Mouse (Mus musculus) neutrophil, adult 83 days (primary cell): ENCODE measurements around the gene Fanca. TPM values are rescaled to one million over a fixed set of nuclear protein-coding genes. Genes with fewer than 3 reads are reported as not detected.

Experiments
- total RNA-seq, 2 experiments: library from RNA; stranded (reverse); gene quantifications; one replicate each; pipeline ENCODE4 v1.2.4; 2023

Gene Fanca
- 10 to 100 TPM; 46.4 to 55.6 TPM for total RNA-seq

DNA sequence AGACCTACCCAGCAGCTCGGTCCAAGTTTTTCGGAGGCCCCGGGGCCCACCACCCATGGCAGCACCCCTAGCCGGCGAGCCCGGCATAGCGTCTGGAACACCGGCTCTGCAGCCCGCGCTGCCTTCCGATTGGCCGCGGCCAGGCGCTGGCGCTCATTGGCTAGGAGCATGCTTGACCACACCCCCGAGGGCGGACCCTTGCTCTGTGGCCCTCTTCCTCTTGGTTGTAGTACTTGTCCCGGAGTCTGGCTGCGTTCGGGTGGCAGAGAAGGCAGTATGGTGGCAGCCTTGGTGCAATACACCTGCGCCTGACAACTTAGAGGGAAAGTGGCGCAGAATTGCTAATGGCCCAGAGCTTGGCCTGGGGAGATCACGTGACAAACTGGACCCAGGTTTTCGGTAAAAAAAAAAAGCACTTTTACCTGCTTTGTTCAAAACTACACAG lies at the start of gene Fanca:
Gene Fanca, minus strand, starts transcription at position 110 of the 445 bp plus-strand sequence.

DNA sequence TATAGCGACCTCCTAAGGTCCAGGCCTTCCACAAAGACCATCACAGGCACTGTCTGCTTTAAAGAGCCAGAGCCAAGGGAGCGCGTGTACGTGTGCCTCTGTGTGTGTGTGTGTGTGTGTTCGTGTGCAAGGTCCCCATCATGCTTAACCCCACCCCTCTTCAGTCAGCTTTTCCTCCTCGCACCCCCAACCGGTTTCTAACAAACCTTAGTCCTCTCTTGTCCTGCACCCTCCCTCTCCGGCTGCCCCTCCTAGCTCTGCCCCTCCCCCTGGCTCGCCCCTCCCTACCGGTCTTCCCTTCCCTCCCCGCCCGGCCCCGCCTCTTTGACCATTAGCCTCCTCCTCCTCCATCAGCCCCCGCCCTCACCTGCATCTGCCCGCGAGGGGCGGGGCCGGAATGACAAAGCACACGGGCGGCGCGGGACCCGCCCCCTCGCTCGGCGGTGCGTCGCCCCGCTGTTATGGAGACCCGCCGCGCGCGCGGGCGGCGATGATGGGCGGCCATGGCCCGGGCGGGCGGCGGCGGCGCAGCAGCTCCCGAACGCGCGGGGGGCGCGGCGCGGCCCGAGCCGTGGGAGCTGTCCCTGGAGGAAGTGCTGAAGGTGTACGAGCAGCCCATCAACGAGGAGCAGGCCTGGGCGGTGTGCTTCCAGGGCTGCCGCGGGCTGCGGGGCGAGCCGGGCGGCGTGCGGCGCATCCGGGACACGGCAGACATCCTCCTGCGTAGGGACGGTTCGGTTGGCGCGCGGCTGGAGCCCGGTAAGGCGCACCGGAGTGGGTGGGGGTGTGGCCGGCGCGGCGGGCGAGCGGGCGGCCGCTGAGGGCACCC lies 14.1 kb upstream of the Fanca start, which contains the start of gene Spire2:
Gene Spire2, plus strand, starts transcription at position 452 of the 829 bp plus-strand sequence.

DNA sequence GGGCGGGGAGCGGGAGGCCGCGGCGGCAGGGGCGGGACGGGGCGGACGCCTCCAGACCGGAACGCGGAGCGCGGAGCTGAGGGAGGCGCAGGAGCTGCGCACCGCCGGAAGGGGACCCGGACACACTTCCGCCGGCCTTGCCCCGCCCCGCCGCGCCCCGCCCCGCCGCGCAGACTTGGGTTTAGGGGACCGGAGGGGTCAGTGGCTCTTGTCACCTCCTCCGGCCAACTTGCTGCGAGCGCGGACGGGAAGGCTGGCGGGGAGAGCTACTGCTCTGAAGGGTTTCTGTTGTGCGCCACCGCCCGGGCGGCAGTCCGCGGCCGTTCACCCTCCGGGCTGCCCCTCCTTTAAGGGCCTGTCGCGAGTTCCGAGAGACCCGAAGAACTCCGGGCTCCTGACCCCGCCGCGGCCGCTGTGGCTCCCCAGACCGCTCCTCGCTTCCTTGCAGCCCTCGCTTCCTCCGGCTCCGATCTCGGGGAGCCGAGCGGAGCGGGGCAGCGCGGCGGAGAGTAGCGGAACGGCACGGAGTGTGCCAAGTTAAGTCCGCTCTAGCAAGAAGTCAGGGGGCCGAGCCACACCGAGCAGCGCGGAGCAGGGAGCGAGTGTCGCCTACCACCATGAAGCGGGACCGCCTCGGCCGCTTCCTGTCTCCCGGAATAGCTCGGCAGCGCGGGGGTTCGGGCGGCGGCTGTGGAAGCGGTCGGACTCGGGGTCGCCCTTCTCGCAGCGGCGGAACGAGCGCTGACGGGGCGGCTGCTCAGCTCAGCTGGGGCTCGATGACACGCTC lies 64.1 kb downstream of the Fanca start, which contains the start of the genes Zfp276 and Vps9d1:
Gene Zfp276, plus strand, starts transcription at position 97 of the 787 bp plus-strand sequence.
Gene Vps9d1, minus strand, starts transcription at position 250 of the 787 bp plus-strand sequence.

DNA sequence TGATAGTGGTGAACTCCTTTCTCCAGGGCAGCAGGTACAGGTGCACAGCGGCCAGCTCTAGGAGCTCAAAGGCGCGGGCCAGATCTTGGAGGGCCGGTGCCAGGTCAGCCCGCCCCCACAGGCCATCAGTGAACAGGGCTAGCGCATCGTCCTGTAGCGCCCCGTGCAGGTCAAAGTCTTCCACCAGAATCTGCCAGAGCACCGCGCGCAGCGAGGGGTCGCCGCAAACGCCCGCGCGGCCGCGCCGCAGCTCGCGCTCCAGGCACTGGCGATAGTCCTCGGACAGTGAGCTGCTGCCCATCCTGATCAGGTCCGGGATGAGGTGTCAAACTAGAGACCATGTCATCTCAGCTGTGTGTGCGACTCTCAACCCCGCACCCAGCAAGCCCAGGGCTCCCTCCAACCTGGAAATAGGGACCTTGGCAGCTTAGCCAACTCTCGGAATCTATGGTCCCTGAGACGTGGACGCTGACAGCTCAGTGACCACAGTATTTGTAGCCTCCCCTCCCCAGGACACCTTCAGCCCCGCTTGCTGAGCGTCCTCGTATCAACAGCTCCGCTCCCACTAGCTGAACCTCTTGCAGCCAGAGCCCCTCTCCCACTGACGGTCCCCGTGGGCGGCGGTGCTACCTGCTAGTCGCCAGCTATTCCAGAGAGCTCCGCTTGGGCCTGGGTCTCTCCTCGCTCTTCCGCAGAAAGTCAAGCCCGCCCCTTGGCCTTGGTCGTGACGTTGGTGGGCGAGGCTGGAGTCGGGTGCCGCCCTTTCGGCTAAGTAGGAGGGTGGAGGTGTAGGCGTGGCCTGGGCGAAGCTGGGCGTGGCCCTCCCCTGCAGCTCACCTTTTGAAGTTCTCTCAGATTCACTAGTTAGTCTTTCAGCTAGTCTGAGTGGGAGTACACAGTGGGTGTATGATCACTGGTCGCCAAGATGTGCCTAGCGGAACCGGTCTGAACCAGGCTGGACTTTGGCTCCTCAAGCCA lies 82.6 kb downstream of the Fanca start, which contains the start of gene Spata2l:
Gene Spata2l, minus strand, starts transcription at position 714 of the 978 bp plus-strand sequence.

DNA sequence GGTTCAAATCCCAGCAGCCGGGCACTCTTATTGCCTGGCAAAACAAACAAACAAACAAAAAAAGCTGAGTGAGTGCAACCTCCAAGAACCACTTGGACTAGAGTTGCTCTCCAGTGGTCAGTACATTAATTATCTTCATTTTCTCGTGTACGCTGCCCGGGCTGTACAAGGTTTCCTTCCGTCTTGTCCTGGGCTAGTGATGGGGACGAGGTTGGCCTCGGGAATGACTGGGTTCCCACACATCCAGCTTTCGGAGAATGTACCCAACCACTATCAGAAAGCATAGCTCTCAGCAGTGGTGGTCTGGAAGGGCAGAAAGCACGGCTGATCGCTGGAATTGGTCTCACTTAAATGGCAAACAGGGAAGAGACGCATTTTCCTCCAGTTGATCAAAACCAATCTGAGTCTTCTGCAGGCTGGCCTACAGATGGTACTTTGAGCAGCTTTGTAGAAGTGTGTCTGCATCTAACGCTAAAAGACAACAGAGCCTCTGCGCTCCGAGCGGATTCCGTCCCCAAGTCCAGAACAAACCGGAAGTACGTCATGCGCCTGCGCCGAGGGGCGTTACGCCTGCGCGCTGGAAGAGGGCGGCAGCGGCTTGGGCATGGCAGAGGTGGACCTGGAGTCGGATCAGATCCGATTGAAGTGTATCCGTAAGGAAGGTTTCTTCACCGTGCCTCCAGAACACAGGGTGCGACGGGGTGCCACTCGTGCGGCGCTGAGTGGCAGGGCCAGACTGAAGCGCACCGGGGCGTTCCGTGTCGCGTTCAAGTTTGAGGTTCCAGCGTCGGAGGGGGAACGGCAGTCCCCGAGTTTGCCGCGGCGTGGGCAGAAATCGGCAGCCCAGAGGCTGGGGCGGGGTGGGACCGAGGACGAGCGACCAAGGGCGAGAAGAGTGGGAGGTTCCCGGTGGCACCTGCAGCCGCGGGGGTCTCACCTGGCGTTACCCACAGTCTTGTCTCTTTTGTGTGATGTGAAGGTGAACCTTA lies 93.8 kb downstream of the Fanca start, which contains the start of gene Cdk10:
Gene Cdk10, plus strand, starts transcription at position 565 of the 989 bp plus-strand sequence.

Other genes with a start within 250 kb of the Fanca start
- 100 to 1,000 TPM; 435 to 532 TPM for gene Rpl13, start 216.2 kb downstream of the Fanca start, total RNA-seq
- not detected for gene Cpne7, start 201.2 kb downstream of the Fanca start, total RNA-seq
- under 1 TPM in 1 of 2 experiments, not detected in 1; 0.37 TPM for gene Sult5a1, start 160.3 kb downstream of the Fanca start, total RNA-seq
- gene Dpep1, start 132.3 kb downstream of the Fanca start, total RNA-seq, result not detected
- 10 to 100 TPM; 52.4 to 81.8 TPM for gene Chmp1a, start 105.8 kb downstream of the Fanca start, total RNA-seq
- not detected for gene Spata33, start 105.7 kb downstream of the Fanca start, total RNA-seq
- 10 to 100 TPM; 27.1 TPM for gene Cdk10, start 93.7 kb downstream of the Fanca start, total RNA-seq
- gene Spata2l, start 82.3 kb downstream of the Fanca start, total RNA-seq, result 1 to 10 TPM; 4.2 to 4.7 TPM
- gene Zfp276, start 64.4 kb downstream of the Fanca start, total RNA-seq, result 10 to 100 TPM; 36.9 to 43.0 TPM
- 10 to 100 TPM; 38.2 to 42.2 TPM for gene Vps9d1, start 64.2 kb downstream of the Fanca start, total RNA-seq
- gene Spire2, start 14.1 kb upstream of the Fanca start, total RNA-seq, result under 1 TPM; 0.42 to 0.66 TPM
- 100 to 1,000 TPM; 125 to 150 TPM for gene Tcf25, start 55.2 kb upstream of the Fanca start, total RNA-seq
- gene Mc1r, start 88.5 kb upstream of the Fanca start, total RNA-seq, result not detected
- gene Tubb3, start 92.8 kb upstream of the Fanca start, total RNA-seq, result under 1 TPM in 1 of 2 experiments, not detected in 1; 0.55 TPM
- gene Def8, start 105.0 kb upstream of the Fanca start, total RNA-seq, result 10 to 100 TPM; 41.2 to 44.3 TPM
- gene Afg3l1, start 159.3 kb upstream of the Fanca start, total RNA-seq, result 10 to 100 TPM; 30.9 to 34.3 TPM
- gene Dbndd1, start 196.9 kb upstream of the Fanca start, total RNA-seq, result not detected
- 1 to 10 TPM; 1.6 to 2.2 TPM for gene Gas8, start 200.3 kb upstream of the Fanca start, total RNA-seq